Mouse (Mus musculus): ENCODE measurements around the gene Mt1.

DNA sequence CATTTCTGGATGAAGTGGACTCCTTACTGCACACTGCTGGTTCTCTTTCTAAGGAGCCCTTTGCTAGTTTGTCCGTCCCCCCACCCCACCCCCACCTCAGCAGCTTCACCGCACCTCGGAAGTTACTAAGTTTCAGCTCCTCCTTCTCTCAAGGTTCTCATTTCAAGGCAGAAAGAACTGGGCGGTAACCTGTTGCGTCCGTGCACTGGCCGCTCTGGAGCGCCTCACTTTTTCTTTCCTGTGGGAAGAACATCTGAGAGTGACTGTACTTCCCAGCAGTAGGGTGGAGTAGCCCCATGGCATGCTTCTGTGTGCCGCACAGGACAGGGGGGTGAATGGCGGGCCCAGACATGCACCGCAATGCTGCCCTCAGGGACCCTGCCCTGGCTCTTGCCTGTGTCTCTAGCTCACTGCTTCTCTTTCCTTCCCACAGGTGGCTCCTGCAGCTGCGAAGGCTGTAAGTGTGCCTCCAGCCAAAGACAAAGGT, 5.5 kb downstream of the Mt1 start:
- TF ChIP-seq CTCF (IDR thresholded peaks at IDR 0.05; ENCODE audit: low read depth) (no peak), EP300 (IDR thresholded peaks at IDR 0.05; ENCODE audit: low read depth) (no peak)

Measured in liver, postnatal 0 days (tissue).